Mouse (Mus musculus): ENCODE results near the gene Csf2rb2. TPM values are rescaled to one million over a fixed set of nuclear protein-coding genes. Genes with fewer than 3 reads are reported as not detected.
"Not testable (repeated sequence)": the region's sequence is repeated elsewhere in the genome, so short reads cannot be mapped to it uniquely, and the experiment has no call there.

The Csf2rb2 gene
- polyA plus RNA-seq (2014; fragmentation: Nextera tagmentation; extraction: Ambion mirVana) = 0.09 and 0.11 TPM in 2 replicates

DNA sequence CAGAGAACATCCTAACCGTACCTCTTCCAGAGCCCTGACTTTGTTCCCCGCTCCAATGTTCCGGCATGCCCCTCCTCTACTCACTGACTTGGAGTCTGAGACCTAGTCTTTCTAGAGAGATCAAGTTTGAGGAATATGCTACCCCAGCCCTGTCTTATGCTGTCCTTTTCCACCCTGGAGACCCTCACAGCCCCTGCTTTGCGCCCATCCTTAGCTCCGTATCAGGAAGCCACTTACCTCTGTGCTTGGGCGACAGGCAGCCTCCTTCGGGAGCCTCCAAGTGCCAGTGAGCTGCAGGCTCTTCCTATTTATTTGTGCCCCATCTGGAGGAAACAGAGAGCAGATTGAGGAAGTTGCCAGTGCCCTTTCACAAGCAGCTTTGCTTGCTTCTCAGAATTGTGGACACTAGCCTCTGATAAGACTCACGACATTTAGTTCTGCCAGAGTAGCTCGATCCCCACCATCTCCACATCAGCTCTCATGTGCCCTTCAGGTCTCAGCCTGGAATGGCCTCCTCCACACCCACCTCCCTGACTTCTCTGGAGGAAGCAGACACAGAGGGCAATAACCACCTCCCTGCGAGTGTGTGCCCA lies at the start of gene Csf2rb2:
Gene Csf2rb2 (minus strand): TSS at position 381 of the 593 bp plus-strand sequence.
- H3K27me3 ChIP-seq (ENCODE audit: control insufficient read depth, insufficient read depth, low read length) = no peaks in the 10 kb centered on the region
- H3K4me3 ChIP-seq (ENCODE audit: low read depth, low read length) = no peak within 1 kb of the TSS
- H3K9ac ChIP-seq (replicated peaks; ENCODE audit: low read depth, low read length) = no peak within 1 kb of the TSS
- no peaks in the 10 kb centered on the region for H3K9me3 ChIP-seq (ENCODE audit: control insufficient read depth, low read length)
- no peaks in the 10 kb centered on the region for H3K4me1 ChIP-seq (ENCODE audit: control insufficient read depth, insufficient read depth, low read length)
- WGBS = 90% methylated on average over 10 of the region's 10 CpGs
- no peaks in the 10 kb centered on the region for H3K36me3 ChIP-seq (ENCODE audit: control insufficient read depth, insufficient read depth, low read length)
- no peak within 1 kb of the TSS for H3K27ac ChIP-seq (ENCODE audit: low read depth, low read length)
- ATAC-seq (ENCODE audit: low read depth) = no peak
- H3K4me2 ChIP-seq (ENCODE audit: low read depth, low read length) = no peak within 1 kb of the TSS

GRCm38 (mm10) chr15:78354958-78355357 lies 49.4 kb upstream of the Csf2rb2 start:
- no peak overlapping the region for H3K9ac ChIP-seq (replicated peaks; ENCODE audit: low read depth, low read length)
- no peak overlapping the region for H3K4me3 ChIP-seq (ENCODE audit: low read depth, low read length)
- 0% methylated on average over 1 of the region's 1 CpGs for WGBS
- no peak for ATAC-seq (ENCODE audit: low read depth)
- H3K4me1 ChIP-seq (ENCODE audit: control insufficient read depth, insufficient read depth, low read length) = no peaks in the 10 kb centered on the region
- H3K4me2 ChIP-seq (ENCODE audit: low read depth, low read length) = no peak overlapping the region
- no peaks in the 10 kb centered on the region for H3K27me3 ChIP-seq (ENCODE audit: control insufficient read depth, insufficient read depth, low read length)
- no peaks in the 10 kb centered on the region for H3K36me3 ChIP-seq (ENCODE audit: control insufficient read depth, insufficient read depth, low read length)
- H3K27ac ChIP-seq (ENCODE audit: low read depth, low read length) = no peak overlapping the region
- no peaks in the 10 kb centered on the region for H3K9me3 ChIP-seq (ENCODE audit: control insufficient read depth, low read length)

DNA sequence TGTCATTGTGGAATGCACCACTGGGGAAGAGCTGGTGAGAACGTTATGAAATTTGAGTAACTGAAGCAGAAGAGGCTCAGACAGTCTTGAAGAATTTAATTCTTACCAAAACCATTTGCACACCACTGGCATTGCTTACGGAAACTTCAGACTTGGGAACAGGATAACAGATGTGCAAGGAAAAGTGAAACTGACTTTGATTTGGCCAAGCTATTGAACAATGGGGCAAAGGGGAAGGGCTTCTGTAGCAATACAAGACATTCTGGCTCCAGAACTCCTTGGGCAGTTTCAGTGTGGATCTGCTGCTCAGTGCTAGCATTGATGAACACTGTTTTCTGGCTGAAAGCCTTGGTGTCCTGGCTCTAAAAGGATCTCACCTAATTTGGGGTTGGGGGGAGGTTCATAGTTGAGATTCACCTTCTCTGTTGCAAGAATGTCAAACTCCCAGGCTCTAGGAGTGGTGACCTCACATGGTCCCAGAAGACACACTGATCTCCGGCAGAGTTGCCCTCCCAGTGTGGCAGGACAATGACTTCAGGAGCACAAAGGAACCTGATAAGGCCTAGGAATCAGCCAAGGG lies 46.2 kb upstream of the Csf2rb2 start:
- ATAC-seq (ENCODE audit: low read depth) = no peak
- Histone ChIP-seq H3K27ac (ENCODE audit: low read depth, low read length) (no peak overlapping the region), H3K36me3 (ENCODE audit: control insufficient read depth, insufficient read depth, low read length) (no peaks in the 10 kb centered on the region), H3K4me1 (ENCODE audit: control insufficient read depth, insufficient read depth, low read length) (no peaks in the 10 kb centered on the region), H3K9me3 (ENCODE audit: control insufficient read depth, low read length) (no peaks in the 10 kb centered on the region), H3K9ac (replicated peaks; ENCODE audit: low read depth, low read length) (no peak overlapping the region), H3K4me3 (ENCODE audit: low read depth, low read length) (no peak overlapping the region), H3K4me2 (ENCODE audit: low read depth, low read length) (no peak overlapping the region), H3K27me3 (ENCODE audit: control insufficient read depth, insufficient read depth, low read length) (no peaks in the 10 kb centered on the region)
- 74% methylated on average over 3 of the region's 3 CpGs for WGBS

DNA sequence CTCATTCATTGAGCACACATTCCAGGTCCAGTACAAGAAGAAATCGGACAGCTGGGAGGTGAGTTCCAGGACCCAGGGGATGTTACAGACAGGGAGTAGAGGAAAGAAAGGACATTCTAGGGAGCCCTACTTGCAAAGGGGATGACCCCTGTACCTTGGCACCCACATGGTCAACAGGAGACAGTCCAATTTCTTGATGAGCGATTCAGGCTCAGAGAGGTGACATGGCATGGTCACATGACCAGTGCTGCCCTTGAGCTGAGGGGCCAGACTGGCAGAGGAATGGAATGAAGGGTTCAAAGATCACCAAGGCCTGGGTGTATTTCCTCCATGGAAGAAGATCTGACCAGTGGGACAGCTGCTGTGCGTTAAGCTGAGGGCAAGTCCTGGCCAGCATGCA lies 39.0 kb upstream of the Csf2rb2 start:
- 92% methylated on average over 3 of the region's 3 CpGs for WGBS
- Histone ChIP-seq H3K36me3 (ENCODE audit: control insufficient read depth, insufficient read depth, low read length) (no peaks in the 10 kb centered on the region), H3K27me3 (ENCODE audit: control insufficient read depth, insufficient read depth, low read length) (no peaks in the 10 kb centered on the region), H3K4me2 (ENCODE audit: low read depth, low read length) (no peak overlapping the region), H3K27ac (ENCODE audit: low read depth, low read length) (no peak overlapping the region), H3K4me3 (ENCODE audit: low read depth, low read length) (no peak overlapping the region), H3K4me1 (ENCODE audit: control insufficient read depth, insufficient read depth, low read length) (no peaks in the 10 kb centered on the region), H3K9ac (replicated peaks; ENCODE audit: low read depth, low read length) (no peak overlapping the region), H3K9me3 (ENCODE audit: control insufficient read depth, low read length) (no peaks in the 10 kb centered on the region)
- ATAC-seq (ENCODE audit: low read depth) = no peak

- no peak overlapping the region for H3K4me3 ChIP-seq (ENCODE audit: low read depth, low read length)
- 32% methylated on average over 1 of the region's 1 CpGs for WGBS
- H3K9ac ChIP-seq (replicated peaks; ENCODE audit: low read depth, low read length) = no peak overlapping the region
- no peak overlapping the region for H3K4me2 ChIP-seq (ENCODE audit: low read depth, low read length)
- H3K27me3 ChIP-seq (ENCODE audit: control insufficient read depth, insufficient read depth, low read length) = no peaks in the 10 kb centered on the region
- no peaks in the 10 kb centered on the region for H3K4me1 ChIP-seq (ENCODE audit: control insufficient read depth, insufficient read depth, low read length)
- H3K27ac ChIP-seq (ENCODE audit: low read depth, low read length) = no peak overlapping the region
- no peak for ATAC-seq (ENCODE audit: low read depth)
- no peaks in the 10 kb centered on the region for H3K9me3 ChIP-seq (ENCODE audit: control insufficient read depth, low read length)
- H3K36me3 ChIP-seq (ENCODE audit: control insufficient read depth, insufficient read depth, low read length) = no peaks in the 10 kb centered on the region
These were observed 38.2 kb upstream of the Csf2rb2 start for GRCm38 (mm10) chr15:78343683-78344082.

GRCm38 (mm10) chr15:78340919-78341318 lies 35.4 kb upstream of the Csf2rb2 start:
- WGBS = 62% methylated on average over 7 of the region's 7 CpGs
- H3K9me3 ChIP-seq (ENCODE audit: control insufficient read depth, low read length); H3K27ac ChIP-seq (ENCODE audit: low read depth, low read length); ATAC-seq (ENCODE audit: low read depth); H3K27me3 ChIP-seq (ENCODE audit: control insufficient read depth, insufficient read depth, low read length); H3K36me3 ChIP-seq (ENCODE audit: control insufficient read depth, insufficient read depth, low read length); H3K9ac ChIP-seq (replicated peaks; ENCODE audit: low read depth, low read length); H3K4me2 ChIP-seq (ENCODE audit: low read depth, low read length); H3K4me3 ChIP-seq (ENCODE audit: low read depth, low read length); H3K4me1 ChIP-seq (ENCODE audit: control insufficient read depth, insufficient read depth, low read length): not testable (repeated sequence)

DNA sequence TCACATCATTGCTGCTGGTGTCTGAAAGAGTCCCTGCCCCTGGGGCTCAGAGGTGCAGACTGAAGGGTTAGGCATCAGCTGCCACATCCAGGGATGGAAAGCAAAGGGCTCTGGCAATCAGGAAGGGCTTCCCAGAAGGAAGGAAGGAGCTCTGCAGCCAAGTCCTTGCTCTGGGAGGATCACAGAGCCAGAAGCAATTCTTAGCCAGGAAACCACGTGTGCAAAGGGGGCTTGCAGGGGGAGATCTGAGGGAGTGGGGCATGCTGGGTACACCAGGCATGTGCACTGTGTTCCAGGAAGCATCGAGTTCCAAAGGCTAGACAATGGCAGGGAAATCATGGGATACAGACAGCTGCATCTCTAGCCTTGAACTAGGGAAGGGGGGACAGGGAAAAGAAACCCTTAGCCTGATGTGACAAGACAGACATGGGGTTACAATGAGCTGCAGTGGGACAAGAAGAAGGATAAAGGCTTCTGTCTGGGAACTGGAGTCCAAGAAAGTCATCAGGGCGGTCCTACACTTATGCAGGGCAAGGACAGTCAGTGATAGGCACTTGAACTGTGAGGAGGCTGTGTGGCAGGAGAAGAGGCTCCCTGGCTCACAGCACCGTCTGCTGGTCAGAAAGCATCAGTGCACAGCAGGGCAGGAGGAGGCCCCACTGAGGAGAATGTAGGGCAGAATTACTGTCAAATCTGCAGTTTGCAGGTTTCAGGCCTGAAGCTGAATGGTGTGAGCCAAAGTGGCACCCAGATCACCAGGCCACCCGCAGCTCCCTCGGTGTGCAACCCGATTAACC lies 34.3 kb upstream of the Csf2rb2 start:
- not testable (repeated sequence) for H3K4me2 ChIP-seq (ENCODE audit: low read depth, low read length); ATAC-seq (ENCODE audit: low read depth); H3K9me3 ChIP-seq (ENCODE audit: control insufficient read depth, low read length); H3K4me1 ChIP-seq (ENCODE audit: control insufficient read depth, insufficient read depth, low read length); H3K27ac ChIP-seq (ENCODE audit: low read depth, low read length); H3K9ac ChIP-seq (replicated peaks; ENCODE audit: low read depth, low read length); H3K4me3 ChIP-seq (ENCODE audit: low read depth, low read length); H3K36me3 ChIP-seq (ENCODE audit: control insufficient read depth, insufficient read depth, low read length); H3K27me3 ChIP-seq (ENCODE audit: control insufficient read depth, insufficient read depth, low read length)
- 32% methylated on average over 7 of the region's 7 CpGs for WGBS

DNA sequence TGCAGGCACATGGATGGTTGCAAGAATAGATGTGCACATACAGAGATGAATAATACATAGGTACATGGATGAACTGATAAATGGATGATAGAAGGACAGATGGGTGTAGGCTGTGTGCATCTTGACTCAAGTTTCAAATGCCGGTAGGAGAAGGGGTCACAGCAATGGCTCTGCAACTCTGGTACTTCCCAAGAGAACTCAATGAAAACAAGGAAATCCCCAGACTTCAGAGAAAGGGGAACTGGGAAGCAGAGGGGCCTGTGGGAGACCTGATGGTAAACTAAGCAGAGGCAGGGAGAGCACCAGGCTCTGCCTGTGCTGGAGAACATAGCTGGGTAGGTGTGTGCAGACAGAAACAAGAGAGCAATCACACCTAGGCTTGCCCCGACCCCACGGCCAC lies 28.9 kb upstream of the Csf2rb2 start:
- H3K36me3 ChIP-seq (ENCODE audit: control insufficient read depth, insufficient read depth, low read length) = no peaks in the 10 kb centered on the region
- H3K27me3 ChIP-seq (ENCODE audit: control insufficient read depth, insufficient read depth, low read length) = no peaks in the 10 kb centered on the region
- no peaks in the 10 kb centered on the region for H3K4me1 ChIP-seq (ENCODE audit: control insufficient read depth, insufficient read depth, low read length)
- H3K9ac ChIP-seq (replicated peaks; ENCODE audit: low read depth, low read length) = no peak overlapping the region
- no peak overlapping the region for H3K4me2 ChIP-seq (ENCODE audit: low read depth, low read length)
- 89% methylated on average over 3 of the region's 3 CpGs for WGBS
- no peaks in the 10 kb centered on the region for H3K9me3 ChIP-seq (ENCODE audit: control insufficient read depth, low read length)
- ATAC-seq (ENCODE audit: low read depth) = no peak
- no peak overlapping the region for H3K27ac ChIP-seq (ENCODE audit: low read depth, low read length)
- no peak overlapping the region for H3K4me3 ChIP-seq (ENCODE audit: low read depth, low read length)

DNA sequence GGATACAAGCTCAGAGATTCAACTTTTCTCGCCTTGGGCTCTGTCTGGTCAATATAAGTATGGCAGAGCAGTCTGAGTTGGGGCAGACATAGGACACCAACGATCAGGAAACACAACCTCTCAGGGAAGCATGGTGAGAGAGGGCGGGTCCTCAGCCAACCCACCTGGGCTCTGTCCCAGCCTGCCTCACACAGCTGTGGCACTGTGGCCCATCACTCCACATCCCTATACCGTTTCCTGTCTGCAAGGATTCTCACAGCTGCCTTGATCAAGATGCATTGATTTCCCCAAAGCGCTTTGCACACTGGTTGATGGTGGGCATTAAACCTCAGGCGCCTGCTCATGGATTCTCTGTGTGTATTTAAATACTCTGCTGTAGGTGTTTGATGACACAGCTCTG lies 27.5 kb upstream of the Csf2rb2 start:
- H3K4me1 ChIP-seq (ENCODE audit: control insufficient read depth, insufficient read depth, low read length) = no peaks in the 10 kb centered on the region
- no peak overlapping the region for H3K27ac ChIP-seq (ENCODE audit: low read depth, low read length)
- no peak overlapping the region for H3K4me2 ChIP-seq (ENCODE audit: low read depth, low read length)
- no peaks in the 10 kb centered on the region for H3K27me3 ChIP-seq (ENCODE audit: control insufficient read depth, insufficient read depth, low read length)
- WGBS = 77% methylated on average over 6 of the region's 6 CpGs
- no peaks in the 10 kb centered on the region for H3K36me3 ChIP-seq (ENCODE audit: control insufficient read depth, insufficient read depth, low read length)
- ATAC-seq (ENCODE audit: low read depth) = no peak
- H3K4me3 ChIP-seq (ENCODE audit: low read depth, low read length) = no peak overlapping the region
- no peaks in the 10 kb centered on the region for H3K9me3 ChIP-seq (ENCODE audit: control insufficient read depth, low read length)
- no peak overlapping the region for H3K9ac ChIP-seq (replicated peaks; ENCODE audit: low read depth, low read length)

Data from neural tube, embryonic 14.5 days (tissue).